Mouse (Mus musculus) liver, adult 2 months (tissue): ENCODE results near the gene Ralb. TPM values are rescaled to one million over a fixed set of nuclear protein-coding genes. Genes with fewer than 3 reads are reported as not detected.

Experiments
- DNase-seq: peaks from one replicate; pipeline ENCODE4 v3.0.0-alpha.2; 2011; ENCODE audit warnings: low read depth, low spot score; ENCODE audit errors: extremely low read depth
- H3K27ac ChIP-seq: fragments of 200-500 bp; replicated peaks from 2 replicates; pipeline ENCODE4 v1.5.1; 2012; ENCODE audit warnings: low read depth, mild to moderate bottlenecking, control low read depth, inconsistent platforms, low read length; ENCODE audit not compliant: insufficient read depth
- H3K27me3 ChIP-seq: fragments of 200-500 bp; 2 replicates; pipeline ENCODE4 v1.6.1; 2012; ENCODE audit warnings: mild to moderate bottlenecking, moderate library complexity, low read length, inconsistent platforms; ENCODE audit not compliant: control insufficient read depth, insufficient read depth
- H3K36me3 ChIP-seq: fragments of 200-500 bp; 2 replicates; pipeline ENCODE4 v1.6.1; 2012; ENCODE audit warnings: low read length, inconsistent platforms; ENCODE audit not compliant: control insufficient read depth, insufficient read depth
- H3K4me1 ChIP-seq: fragments of 200-500 bp; 2 replicates; pipeline ENCODE4 v1.6.1; 2011; ENCODE audit warnings: low read length; ENCODE audit not compliant: control insufficient read depth, insufficient read depth
- H3K4me3 ChIP-seq: fragments of 200-500 bp; 2 replicates; pipeline ENCODE4 v1.5.1; 2011; ENCODE audit warnings: low read depth, mild to moderate bottlenecking, control low read depth, low read length, moderate library complexity; ENCODE audit not compliant: insufficient read depth
- H3K79me2 ChIP-seq: fragments of 200-500 bp; 2 replicates; pipeline ENCODE4 v1.6.1; 2012; ENCODE audit warnings: inconsistent platforms, mild to moderate bottlenecking, low read length, moderate library complexity; ENCODE audit not compliant: control insufficient read depth, insufficient read depth
- H3K9ac ChIP-seq: fragments of 200-500 bp; 2 replicates; pipeline ENCODE4 v1.6.1; 2012; ENCODE audit warnings: low read depth, mild to moderate bottlenecking, control low read depth, inconsistent platforms, low read length
- CTCF ChIP-seq: fragments of 200-500 bp; IDR thresholded peaks from 2 replicates; pipeline ENCODE4 v1.5.1; 2011; ENCODE audit warnings: low read depth, low read length, control low read depth
- POLR2A ChIP-seq: fragments of 200-500 bp; IDR thresholded peaks from 2 replicates; pipeline ENCODE4 v1.6.1; 2011; ENCODE audit warnings: low read length, control low read depth; ENCODE audit not compliant: insufficient read depth; ENCODE audit errors: extremely low read depth
- WGBS: fragments of 180-500 bp; shearing (Covaris S2); methylation state at CpG from one replicate; pipeline ENCODE4 v1.1.7; 2018; 5-methylcytosine and 5-hydroxymethylcytosine counted together
- polyA plus RNA-seq: library from polyadenylated mRNA; depleted of rRNA; stranded (reverse); fragments of >200 nt; gene quantifications from 2 replicates; pipeline ENCODE4 v1.2.3, GENCODE M21; 2012
- total RNA-seq: library from RNA; depleted of rRNA; stranded (reverse); fragments of >200 nt; gene quantifications from 2 replicates; pipeline ENCODE4 v1.2.3, GENCODE M21; 2014

Ralb gene
- total and polyA plus RNA-seq, 2 experiments, result 9.0 to 14.8 TPM

DNA sequence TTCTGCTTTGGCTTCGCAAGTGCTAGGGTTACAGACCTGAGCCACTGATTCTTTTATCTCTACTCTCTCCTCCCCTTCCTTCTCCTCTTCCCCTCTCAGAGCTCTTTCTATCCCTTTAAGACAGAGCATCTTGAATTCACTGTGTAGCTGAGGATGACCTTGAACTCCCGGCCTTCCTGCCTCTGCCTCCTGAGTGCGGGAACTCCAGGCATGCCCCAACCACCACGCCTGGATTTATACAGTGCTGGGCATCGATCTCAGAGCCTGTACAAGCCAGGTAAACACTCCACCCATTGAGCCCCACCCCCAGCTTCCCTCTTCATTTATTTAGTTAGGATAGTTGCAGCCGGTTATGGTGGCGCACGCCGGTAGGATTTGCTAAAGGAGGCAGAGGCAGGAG is 61.7 kb downstream of the Ralb start:
- Histone ChIP-seq H3K36me3 (no peaks in the 10 kb centered on the region), H3K27ac (no peak overlapping the region), H3K27me3 (no peaks in the 10 kb centered on the region), H3K4me3 (no peak overlapping the region), H3K4me1 (no peaks in the 10 kb centered on the region), H3K9ac (no peak overlapping the region), H3K79me2 (no peaks in the 10 kb centered on the region)
- TF ChIP-seq POLR2A, result no peak
- no peak for TF ChIP-seq CTCF
- no peak for DNase-seq
- 68% methylated on average over 9 of the region's 9 CpGs for WGBS

DNA sequence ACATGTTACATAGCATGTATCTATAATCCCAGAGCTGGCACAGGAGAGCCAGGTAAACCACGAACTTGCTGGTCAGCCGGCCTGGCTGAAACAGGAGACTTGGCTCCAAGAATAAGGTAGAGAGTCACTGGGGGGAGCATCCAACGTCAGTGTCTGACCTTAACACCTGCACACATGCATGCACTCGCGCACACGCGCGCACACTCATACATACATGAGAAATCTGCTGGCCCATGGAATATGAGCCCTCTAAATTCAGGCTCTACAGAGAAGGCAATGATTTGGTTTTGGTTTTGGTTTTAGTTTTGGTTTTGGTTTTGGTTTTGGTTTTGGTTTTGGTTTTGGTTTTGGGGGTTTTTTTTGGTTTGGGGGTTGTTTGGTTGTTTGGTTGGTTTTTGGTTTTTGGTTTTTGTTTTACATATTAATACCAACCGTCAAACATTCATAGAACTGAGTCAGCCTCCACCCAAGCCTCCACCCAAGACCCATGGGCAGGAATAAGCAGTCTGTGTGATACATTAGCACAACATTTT is 66.4 kb downstream of the Ralb start:
- Histone ChIP-seq H3K79me2 (no peaks in the 10 kb centered on the region), H3K27ac (no peak overlapping the region), H3K9ac (no peak overlapping the region), H3K27me3 (no peaks in the 10 kb centered on the region), H3K4me1 (no peaks in the 10 kb centered on the region), H3K36me3 (no peaks in the 10 kb centered on the region), H3K4me3 (no peak overlapping the region)
- no peak for DNase-seq
- TF ChIP-seq POLR2A, result no peak
- no peak for TF ChIP-seq CTCF
- 94% methylated on average over 9 of the region's 9 CpGs for WGBS

DNA sequence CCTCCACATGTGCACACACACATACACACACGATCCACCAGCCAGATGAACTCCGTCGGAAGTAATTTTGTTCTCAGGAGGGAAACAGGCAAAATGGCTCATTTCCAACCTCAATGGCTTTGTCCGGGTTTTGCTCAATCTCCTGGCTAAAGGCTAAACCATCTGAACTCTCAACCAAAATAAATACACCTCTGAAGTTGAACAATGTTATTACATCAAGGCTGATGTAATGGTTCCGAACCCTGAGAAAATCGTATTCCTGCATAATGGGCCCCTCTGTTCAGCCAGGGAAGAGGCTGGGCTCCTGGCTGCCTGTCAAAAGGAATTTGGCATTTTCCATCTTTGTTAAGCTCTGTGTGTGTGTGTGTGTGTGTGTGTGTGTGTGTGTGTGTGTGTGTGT is 67.2 kb downstream of the Ralb start:
- TF ChIP-seq CTCF (no peak), POLR2A (no peak)
- H3K4me3 ChIP-seq, result no peak overlapping the region
- H3K27me3 ChIP-seq, result no peaks in the 10 kb centered on the region
- H3K36me3 ChIP-seq, result no peaks in the 10 kb centered on the region
- H3K4me1 ChIP-seq, result no peaks in the 10 kb centered on the region
- DNase-seq, result peak; percentile 61
- WGBS, result 23% methylated on average over 6 of the region's 6 CpGs
- H3K27ac ChIP-seq, result no peak overlapping the region
- no peak overlapping the region for H3K9ac ChIP-seq
- no peaks in the 10 kb centered on the region for H3K79me2 ChIP-seq

DNA sequence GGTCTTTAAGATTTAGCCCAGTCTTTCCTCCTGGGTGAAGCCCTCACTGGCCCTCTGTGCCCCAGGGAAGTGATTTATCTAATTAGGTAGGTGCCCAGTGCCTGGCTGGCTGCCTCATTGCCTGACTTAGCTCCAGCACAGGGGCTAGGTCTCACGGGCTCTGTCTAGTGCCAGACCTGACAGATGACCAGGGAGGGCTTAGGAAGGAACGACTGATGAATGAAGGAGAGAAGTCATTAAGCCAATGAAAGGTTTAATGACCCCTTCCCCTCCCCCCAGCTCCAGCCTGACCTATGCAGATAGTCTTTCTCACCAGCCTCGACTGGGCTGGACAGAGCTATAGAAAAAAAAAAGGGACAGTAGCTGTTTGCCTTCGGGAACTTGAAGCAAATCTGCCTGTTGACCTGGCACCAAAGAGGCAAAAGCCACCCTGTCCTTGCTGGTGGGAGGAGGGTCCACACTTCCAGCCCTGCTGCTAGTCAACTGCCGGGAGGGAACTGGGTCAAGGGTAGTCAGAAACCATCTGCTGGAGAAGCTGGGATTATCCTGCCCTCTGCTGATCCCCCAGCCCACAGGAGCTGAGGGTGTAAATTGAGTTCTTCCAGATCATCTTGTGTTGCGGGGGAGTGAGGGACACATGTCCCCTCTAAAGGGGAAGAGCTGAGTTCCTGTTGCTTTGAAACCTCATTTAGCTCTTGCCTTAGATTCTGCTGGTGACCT is 80.3 kb downstream of the Ralb start:
- Histone ChIP-seq H3K4me3 (no peak overlapping the region), H3K27me3 (peaks cover 23% of the 10 kb centered on the region)
- WGBS, result 42% methylated on average over 6 of the region's 6 CpGs

DNA sequence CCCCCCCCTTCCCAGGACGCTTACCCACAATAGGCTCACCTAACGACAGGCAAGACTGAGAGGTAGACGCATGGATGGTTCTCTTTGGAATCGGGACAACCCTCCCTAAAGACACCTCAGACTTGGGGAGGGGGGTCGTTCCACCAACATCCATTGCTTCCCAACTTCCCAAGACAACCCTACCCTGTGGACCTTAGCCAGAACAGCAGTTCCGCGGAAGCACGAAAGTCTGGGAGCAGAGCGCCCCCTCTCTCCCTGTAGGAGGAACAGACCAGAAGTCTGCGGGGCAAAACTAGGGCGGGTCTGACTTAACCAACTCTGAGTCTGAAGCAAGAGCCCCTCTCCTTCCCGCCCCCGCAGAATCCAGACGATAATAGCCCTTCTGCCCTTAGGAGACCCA is 81.1 kb downstream of the Ralb start:
- TF ChIP-seq POLR2A (no peak), CTCF (peak; percentile 79)
- Histone ChIP-seq H3K36me3 (no peaks in the 10 kb centered on the region), H3K79me2 (no peaks in the 10 kb centered on the region), H3K27ac (no peak overlapping the region), H3K9ac (no peak overlapping the region), H3K4me1 (no peaks in the 10 kb centered on the region), H3K27me3 (peaks cover 23% of the 10 kb centered on the region), H3K4me3 (no peak overlapping the region)
- DNase-seq, result peak; percentile 10
- WGBS, result 7% methylated on average over 14 of the region's 14 CpGs

More for the DNA sequence above, 80.3 kb downstream of the Ralb start:
- no peak for TF ChIP-seq CTCF
- no peak for TF ChIP-seq POLR2A
- H3K4me1 ChIP-seq, result no peaks in the 10 kb centered on the region
- H3K27ac ChIP-seq, result no peak overlapping the region
- no peaks in the 10 kb centered on the region for H3K79me2 ChIP-seq
- H3K9ac ChIP-seq, result no peak overlapping the region
- no peak for DNase-seq
- H3K36me3 ChIP-seq, result no peaks in the 10 kb centered on the region

DNA sequence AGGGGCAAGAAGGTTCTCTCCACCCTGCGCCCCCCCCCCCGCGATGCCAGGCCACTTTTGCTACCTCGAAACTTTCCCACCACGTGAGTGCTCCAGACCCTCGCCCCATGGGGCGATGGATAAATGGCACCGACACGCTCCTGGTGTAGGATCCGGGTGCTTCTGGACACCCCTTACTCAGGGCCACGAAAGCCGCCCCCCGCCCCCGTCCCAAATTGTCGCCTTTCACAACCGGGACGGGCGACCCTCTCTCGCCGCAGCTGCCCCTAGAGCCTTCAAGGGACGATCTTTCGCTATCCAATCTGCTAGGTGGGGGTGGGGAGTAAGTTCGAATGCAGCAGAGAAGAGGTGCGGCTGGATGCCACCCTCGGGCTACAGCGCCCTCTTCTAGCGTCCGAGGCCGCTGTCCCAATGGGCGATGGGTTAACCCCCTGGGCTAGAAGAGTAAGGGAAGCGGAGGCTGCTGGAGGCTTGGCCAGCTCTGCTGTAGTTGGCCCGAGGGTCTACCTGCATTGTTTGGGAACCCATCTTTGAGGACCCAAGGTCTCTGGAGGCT is 82.1 kb downstream of the Ralb start:
- H3K36me3 ChIP-seq, result no peaks in the 10 kb centered on the region
- H3K9ac ChIP-seq, result no peak overlapping the region
- TF ChIP-seq CTCF (0 out of 2 replicates have a peak, but pooled peaks have one; percentile 15), POLR2A (no peak)
- no peak for DNase-seq
- H3K79me2 ChIP-seq, result no peaks in the 10 kb centered on the region
- H3K4me1 ChIP-seq, result no peaks in the 10 kb centered on the region
- WGBS, result 3% methylated on average over 31 of the region's 32 CpGs
- peaks cover 23% of the 10 kb centered on the region for H3K27me3 ChIP-seq
- H3K4me3 ChIP-seq, result peak overlapping the region; percentile 81; the same call in 1 of the 2 replicates
- no peak overlapping the region for H3K27ac ChIP-seq
